Mouse (Mus musculus) regulatory T cell (primary cell): Measurements from ENCODE around the gene Zfp46.

ENCODE experiments used
- in situ Hi-C: fragments of 300-600 bp; cut with MboI, MseI; formaldehyde crosslinking; loops from one replicate; pipeline ENCODE4 v1.15.1; 2025; ENCODE audit warnings: high pct_unique_total_duplicates

Zfp46 gene

DNA sequence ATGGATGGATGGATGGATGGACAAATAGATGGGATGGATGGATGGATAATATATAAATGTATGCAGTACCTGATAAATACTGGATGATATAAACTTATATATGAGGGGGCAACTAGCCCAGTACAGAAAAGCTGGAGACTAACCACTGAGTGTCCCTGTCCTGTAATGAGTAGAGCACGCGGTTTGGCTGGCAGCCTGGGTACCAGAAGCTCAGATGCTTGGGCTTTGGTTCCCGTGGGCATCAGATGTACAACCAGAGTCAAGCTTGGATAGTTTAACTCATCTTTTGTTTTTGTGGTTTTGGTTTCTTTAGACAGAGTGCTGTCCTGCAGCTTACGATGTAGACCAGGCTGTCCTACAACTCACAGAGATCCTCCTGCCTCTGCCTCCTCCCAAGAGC is 20.9 kb upstream of the Zfp46 start:
- in situ Hi-C loops = no loop called here

DNA sequence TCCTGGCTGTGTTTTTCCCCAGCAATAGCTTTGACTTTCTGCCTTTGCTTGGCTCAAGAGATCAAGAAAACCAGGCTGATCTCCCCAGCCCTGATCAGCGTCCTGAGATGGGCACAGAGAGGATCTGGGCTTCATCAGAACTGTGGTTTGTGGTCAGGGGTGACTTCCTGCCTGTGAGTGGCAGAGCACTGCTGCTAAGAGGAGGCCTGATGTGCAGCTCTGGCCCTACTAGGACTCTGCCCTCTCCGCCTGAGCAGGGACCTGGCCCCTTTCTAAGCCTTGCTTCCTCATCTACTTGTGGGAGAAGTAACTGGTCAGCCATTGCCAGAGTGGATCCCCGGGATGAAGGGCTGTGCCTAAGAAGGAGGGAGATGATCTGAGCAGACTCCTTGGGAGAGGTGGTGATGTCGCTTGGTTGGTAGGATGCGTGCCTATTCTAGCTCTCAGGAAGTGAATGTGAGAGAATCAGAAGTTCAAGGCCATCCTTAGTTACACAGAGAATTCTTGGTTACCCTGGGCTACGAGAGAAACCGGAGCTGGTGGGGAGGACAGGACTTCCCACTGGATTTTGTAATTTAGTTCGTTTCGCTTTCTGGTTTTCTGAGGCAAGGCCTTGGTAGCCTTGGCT is 17.7 kb upstream of the Zfp46 start:
- in situ Hi-C loops = loop anchor here (5.0 kb wide), 1 partner anchor 355 kb away; the partner anchor contains the start of gene Lactbl1

DNA sequence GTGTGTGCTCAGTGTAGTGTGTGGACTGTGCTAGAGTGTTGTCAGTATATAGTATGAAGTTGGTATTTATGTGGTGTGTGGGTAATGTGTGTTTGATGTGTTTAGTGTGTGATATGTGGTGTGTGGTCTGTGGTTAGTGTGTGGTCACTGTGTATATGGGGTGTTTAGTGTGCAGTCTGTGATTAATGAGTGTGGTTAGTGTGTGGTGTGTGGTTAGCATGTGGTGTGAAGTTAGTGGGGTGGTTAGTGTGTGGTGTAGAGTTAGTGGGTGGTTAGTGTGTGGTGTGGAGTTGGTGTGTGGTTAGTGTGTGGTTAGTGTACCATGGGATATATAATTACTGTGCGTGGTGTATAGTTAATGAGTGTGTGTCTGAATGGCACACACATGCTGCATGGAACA is 15.6 kb upstream of the Zfp46 start:
- in situ Hi-C loops = loop anchor here (5.0 kb wide), 1 partner anchor 353 kb away; the partner anchor contains the start of gene Lactbl1

DNA sequence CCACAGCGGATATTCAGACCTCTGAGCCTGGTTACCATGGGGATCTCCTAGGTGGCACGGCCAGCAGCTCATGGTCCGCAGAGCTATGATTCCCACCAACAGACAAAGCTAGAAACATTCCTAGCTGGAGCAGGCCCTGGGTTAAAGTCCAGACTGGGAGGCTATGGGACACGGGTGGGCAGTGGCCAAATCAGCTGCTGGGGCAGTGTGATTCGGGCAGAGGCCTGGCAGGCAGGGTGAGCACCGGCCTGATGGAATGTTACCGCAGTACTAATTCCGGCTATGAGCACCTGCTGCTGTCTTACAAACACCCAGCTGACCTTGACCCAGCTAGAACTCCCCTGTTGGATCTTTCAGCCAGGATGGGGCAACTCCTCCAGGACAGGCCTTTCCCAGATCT is 13.8 kb upstream of the Zfp46 start:
- in situ Hi-C loops = no loop called here

DNA sequence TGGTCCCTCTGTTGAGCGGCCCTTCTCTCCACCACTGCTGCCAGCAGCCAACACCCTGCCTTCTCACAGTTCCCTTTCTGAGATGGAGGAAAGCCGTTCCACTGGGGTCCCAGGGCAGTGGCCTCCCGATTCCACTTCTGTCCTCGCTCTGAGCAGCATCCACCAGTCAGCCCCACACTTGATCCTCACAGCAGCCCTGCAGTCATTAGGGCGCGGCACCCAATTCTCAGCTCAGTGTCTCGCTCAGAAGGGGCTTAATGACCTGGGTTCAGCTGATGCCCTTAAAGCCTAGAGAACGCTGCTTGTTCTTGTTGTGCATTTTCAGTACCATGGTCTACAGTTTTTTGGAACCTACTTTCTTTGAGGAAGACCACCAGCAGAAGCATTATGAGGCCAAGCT is 3.4 kb upstream of the Zfp46 start:
- in situ Hi-C loops = no loop called here

DNA sequence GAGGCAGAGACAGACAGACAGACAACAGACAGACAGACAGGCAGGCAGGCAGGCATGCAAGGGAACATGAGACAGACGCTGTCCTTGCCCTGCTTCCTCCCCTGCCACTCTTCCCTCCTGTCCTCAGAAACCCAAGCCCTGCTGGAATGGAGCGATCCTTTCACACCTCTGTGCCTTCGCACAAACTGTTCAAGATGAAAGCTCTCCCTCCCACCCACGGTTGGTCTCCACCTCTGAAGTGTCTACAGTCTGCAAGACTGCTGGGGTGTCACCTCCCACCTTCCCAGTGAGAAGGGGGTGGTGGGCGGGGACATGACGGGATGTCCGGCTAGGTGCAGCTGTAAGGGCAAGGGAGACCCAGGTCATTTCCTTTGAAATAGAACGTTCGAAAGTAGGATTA is 2.9 kb upstream of the Zfp46 start:
- in situ Hi-C loops = no loop called here

DNA sequence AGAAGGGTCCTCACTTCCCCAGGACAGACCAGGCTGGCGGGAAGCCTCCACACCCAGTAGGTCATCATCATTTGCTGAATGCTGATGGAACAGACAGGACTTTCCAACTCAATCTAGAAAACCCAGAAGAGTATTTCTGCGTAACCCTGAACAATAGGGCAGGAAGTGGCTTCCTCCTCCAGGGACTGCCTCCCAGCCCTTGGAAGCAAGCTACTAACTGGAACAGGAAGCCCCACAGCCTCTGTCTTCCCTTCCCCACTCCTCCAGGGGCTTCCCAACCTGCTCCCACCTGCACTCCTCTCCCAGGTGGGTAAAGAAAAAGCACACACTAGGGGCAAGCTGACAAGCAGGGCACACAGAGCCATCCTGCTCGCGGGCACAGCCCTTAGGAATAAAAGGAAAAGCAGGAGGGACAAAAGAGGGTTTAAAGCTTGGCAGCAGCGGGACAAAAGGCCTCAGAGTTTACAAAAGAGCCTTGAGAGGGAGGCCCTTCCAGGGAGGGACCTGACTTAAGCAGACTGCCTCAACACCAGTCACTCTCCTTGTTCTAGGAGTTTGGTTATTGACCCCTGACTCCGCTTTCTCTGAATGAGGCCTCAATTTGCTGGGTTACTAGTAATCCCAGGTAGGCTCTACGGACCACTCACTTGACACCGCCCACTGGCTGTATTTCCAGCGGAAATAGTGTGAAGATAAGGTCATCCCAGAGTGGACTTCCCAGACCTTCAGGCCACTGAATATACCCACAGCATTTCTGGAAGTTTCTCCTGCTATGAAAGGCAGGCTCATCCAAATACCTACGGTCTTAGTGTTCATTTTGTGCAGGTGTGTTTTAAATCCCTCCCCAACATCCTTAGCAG is 1.6 kb upstream of the Zfp46 start:
- in situ Hi-C loops = no loop called here

DNA sequence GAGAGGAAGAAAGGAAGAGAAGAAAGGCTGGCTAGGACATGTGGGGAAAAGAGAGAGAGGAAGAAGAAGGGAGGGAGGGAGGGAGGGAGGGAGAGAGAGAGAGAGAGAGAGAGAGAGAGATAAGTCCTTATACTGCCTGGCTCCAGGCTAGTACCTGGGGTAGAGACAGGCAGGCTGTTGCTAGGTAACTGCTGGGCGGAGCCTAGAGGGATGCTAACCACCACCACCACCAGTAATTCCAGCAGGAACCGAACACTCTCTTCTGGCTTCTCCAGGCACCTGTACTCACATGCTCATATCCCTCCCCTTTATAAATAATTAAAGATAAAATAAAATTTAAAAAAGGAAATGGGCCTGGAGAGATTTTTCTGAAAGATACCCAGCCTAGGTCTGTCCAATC is 700 bp upstream of the Zfp46 start:
- in situ Hi-C loops = no loop called here

- in situ Hi-C loops = no loop called here
These were observed 408 bp downstream of the Zfp46 start for GRCm38 (mm10) chr4:136284891-136285290.

GRCm38 (mm10) chr4:136285348-136285810 is 896 bp downstream of the Zfp46 start:
- in situ Hi-C loops = no loop called here

GRCm38 (mm10) chr4:136285811-136286371 is 1.4 kb downstream of the Zfp46 start:
- in situ Hi-C loops = no loop called here

DNA sequence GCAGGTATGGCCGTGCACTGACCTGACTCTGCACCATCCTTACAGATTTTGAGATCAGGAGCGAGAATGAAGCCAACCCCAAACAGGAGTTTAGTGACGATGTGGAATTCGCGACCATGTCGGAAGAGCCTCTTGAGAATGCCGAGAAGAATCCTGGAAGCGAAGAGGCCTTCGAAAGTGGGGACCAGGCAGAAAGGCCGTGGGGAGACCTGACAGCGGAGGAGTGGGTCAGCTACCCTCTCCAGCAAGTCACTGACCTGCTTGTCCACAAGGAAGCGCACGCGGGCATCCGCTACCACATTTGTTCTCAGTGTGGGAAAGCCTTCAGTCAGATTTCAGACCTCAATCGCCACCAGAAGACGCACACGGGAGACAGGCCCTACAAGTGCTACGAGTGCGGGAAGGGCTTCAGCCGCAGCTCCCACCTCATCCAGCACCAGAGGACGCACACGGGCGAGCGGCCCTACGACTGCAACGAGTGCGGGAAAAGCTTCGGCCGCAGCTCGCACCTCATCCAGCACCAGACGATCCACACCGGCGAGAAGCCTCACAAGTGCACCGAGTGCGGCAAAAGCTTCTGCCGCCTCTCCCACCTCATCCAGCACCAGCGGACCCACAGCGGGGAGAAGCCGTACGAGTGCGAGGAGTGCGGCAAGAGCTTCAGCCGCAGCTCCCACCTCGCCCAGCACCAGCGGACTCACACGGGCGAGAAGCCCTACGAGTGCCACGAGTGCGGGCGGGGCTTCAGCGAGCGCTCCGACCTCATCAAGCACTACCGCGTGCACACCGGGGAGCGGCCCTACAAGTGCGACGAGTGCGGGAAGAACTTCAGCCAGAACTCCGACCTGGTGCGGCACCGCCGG is 5.7 kb downstream of the Zfp46 start:
- in situ Hi-C loops = no loop called here

DNA sequence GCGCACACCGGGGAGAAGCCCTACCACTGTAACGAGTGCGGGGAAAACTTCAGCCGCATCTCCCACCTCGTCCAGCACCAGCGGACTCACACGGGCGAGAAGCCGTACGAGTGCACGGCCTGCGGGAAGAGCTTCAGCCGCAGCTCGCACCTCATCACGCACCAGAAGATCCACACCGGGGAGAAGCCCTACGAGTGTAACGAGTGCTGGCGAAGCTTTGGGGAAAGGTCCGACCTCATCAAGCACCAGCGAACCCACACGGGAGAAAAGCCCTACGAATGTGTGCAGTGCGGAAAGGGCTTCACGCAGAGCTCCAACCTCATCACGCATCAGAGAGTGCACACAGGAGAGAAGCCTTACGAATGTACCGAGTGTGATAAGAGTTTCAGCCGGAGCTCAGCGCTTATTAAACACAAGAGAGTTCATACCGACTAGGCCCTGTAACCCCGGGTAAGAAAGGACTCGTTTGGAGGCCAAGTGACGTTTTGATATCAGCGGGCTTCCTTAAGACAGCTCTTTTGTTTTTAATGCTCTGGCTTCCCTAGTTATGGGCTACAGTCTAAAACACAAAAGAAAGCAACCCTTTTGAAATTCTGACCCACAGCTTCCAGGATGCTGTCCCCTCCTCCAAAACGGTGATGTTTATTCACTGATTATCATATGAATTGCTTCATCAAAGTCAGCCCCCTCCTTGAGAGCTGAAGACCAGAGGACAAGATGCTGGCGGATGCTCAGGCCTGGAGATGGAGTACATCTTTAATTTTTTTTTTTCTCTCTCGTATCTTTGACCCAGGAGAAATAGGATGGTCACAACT is 6.5 kb downstream of the Zfp46 start:
- in situ Hi-C loops = no loop called here

GRCm38 (mm10) chr4:136291692-136292091 is 7.2 kb downstream of the Zfp46 start:
- in situ Hi-C loops = no loop called here

DNA sequence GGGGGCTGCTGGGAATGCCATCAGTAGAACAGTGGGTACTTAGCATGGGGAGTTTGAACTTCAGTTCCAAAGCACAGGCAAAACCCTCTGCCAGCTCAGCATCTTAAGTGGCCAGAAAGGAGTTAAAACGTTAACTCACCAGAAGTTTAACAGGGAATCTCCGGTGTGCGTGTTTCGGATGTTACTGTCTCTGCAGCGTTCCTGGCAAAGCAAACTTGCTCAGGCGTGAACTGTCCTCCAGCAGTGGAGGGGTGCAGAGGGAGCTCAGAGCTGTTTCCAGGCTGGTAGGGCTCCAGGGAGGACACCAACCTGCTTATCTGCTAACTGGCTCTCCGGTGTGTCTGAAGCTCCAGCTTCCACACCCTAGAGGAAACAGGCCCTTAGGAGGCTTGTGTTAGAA is 11.5 kb downstream of the Zfp46 start:
- in situ Hi-C loops = loop anchor here (5.0 kb wide), 1 partner anchor 79 kb away; no protein-coding TSS in a partner anchor

- in situ Hi-C loops = no loop called here
These were observed 18.0 kb downstream of the Zfp46 start for GRCm38 (mm10) chr4:136302462-136302861.

DNA sequence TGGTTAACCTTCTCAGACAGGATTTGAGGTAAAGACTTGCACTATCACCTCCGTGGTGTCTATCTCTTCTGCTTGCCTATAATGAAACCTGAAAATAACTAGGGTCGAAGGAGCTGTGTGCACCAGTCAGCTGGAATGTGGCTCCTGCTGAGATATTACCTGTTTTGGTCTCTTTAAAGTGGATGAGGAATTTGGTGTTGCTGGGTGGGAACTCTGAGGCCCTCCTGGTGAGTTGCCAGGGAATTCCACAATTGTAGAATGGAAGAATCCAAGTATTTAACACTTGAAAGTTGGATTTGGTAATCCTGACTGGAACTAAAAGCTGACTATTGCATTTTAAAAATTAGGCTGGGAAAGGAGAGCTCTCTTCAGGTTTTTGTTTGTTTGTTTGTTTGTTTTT is 19.7 kb downstream of the Zfp46 start:
- in situ Hi-C loops = no loop called here

GRCm38 (mm10) chr4:136308355-136308754 is 23.9 kb downstream of the Zfp46 start:
- in situ Hi-C loops = no loop called here

GRCm38 (mm10) chr4:136309780-136310179 is 25.3 kb downstream of the Zfp46 start:
- in situ Hi-C loops = no loop called here

DNA sequence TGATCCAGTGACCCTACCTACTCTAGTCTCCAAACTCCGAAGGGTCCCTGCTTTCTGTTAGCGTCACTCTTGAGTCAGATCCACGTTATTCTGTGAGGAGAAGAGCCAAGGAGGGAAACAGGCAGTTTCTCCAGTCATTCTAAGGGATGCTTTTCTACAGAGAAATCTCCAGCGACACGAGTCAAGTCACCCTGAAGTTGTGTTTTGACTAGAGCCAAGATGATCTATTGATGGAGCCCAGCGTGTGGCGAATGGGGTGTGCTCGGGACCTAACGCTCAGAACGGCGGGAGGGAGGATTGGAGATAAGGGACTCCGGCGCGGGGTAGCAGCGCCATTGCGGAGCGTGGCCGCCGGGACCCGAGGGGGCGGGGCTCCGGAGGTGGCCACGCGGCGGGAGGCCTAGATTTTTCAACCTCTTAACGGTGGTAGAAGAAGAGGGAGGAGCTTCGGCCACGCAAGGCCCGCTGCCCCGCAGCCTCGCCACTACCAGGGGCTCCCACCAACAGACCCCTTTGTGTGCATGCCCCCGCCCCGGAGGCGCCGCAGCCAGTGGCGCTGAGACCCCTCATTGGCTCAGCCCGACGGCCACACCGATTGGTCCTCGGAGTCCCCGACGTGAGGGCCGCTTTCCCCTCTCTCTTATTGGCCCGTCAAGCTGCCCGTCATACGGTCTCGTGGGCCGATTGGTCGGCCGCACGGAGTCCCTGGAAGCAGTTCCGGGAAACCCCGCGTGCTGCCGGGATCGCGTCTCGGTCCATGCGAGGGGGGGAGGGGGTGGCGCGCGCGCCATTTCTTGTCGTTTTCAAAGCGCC is 26.0 kb downstream of the Zfp46 start, which contains the start of gene Hnrnpr:
Hnrnpr (plus strand) TSS at position 714 of the 813 bp plus-strand sequence.
- in situ Hi-C loops = no loop called here
